Mouse (Mus musculus): ENCODE data around the gene Prmt6. TPM values are rescaled to one million over a fixed set of nuclear protein-coding genes. Genes with fewer than 3 reads are reported as not detected.

The Prmt6 gene
- total and polyA plus RNA-seq, 3 experiments = 15.4 to 26.6 (median 16.1) TPM

DNA sequence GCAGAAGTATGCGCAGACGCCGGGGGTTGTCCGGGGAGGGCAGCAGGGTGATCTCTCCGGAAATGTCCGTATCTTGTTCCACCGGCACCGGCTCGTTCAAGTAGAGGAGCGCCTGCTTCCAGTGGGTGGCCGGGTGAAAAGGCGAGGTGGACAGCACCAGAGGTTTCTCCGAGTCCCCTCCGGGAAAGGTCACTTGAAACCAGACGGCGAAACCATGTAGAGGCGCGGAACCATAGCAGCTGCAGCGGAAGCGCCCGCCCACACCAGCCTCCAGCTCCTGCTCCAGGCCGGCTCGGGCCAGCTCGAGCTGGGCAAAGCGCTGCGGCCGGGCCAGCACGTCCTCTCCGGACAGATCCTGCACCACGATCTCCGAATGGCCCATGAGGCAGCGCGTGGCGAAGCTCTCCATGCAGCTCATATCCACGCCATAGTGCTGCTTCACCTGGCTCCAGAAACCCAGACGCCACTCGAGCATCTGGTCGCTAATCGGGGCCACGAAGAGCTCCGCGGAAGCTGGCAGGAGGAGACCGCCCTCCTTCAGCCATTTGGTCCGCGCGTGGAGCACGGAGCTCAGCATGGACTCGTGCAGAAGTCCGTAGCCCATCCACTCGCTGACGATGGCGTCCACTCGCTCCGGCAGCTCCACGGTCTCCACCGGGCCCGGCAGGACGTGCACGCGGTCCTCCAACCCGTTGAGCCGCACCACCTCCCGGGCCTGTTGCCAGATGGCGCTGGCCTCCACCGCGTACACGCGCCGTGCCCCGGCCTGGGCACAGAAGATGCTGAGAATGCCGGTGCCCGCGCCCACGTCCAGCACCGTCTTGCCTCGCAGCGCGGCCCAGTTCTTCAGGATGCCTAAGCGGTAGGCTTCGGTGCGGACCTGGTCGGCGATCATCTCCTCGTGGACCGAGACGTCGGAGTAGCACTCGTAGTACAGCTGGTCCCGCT is 633 bp downstream of the Prmt6 start:
- H3K9me3 ChIP-seq (replicated peaks) = no peaks in the 10 kb centered on the region
- H3K4me1 ChIP-seq (ENCODE audit: insufficient read depth, low read depth, low read length) = peaks cover 10% of the 10 kb centered on the region
- peak overlapping the region; percentile 100 for H3K4me3 ChIP-seq (ENCODE audit: low read depth, low read length)
- no peaks in the 10 kb centered on the region for H3K27me3 ChIP-seq (ENCODE audit: insufficient read depth, low read length)
- TF ChIP-seq CTCF (IDR thresholded peaks at IDR 0.05; ENCODE audit: low read depth, low read length) = no peak
- no peak for TF ChIP-seq GATA2 (IDR thresholded peaks at IDR 0.05; ENCODE audit: borderline replicate concordance, low read depth, low read length)
- no peak for TF ChIP-seq POLR2AphosphoS5 (IDR thresholded peaks at IDR 0.05; ENCODE audit: insufficient replicate concordance, low read depth, low read length)
- TF ChIP-seq TAL1 (conservative IDR thresholded peaks at IDR 0.05; ENCODE audit: low read depth, low read length) = no peak
- TF ChIP-seq GATA1 (IDR thresholded peaks at IDR 0.05; ENCODE audit: borderline replicate concordance, low read length) = no peak
- DNase-seq (ENCODE audit: low spot score) = peak; percentile 48
- peak; percentile 45 for ATAC-seq (ENCODE audit: extremely low read depth, insufficient number of reproducible peaks, low FRiP score, poor library complexity, severe bottlenecking)
- H3K36me3 ChIP-seq (replicated peaks) = peaks cover 27% of the 10 kb centered on the region

DNA sequence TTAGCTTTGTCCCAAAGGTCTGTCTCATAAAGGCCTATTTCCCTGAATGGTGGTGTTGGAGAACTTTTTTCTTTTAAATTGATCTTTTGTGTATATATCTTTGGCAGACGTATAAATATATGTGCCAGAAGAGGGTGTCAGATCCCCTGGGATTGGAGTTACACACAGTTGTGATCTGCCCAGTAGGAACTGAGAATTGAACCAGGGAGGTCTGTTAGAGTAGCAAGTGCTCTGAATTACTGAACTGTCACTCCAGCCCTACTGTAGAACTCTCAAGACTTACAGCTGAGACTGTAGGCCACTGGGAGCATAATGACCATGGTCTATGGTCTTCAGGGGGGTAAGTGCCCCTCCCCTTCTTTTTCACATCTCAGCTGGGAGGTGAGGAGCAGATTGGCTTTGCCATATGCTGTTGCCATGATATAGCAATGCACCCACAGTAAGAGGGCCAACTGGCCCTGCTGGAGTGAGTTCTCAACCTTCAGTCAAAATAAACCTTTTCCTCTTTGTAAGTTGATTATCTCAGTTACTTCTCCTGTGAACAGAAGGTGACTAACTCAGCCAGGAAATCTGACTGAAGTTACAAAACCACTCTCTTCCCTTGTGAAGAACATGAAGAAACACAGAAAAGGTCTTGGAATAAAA is 13.9 kb downstream of the Prmt6 start:
- TF ChIP-seq CTCF (IDR thresholded peaks at IDR 0.05; ENCODE audit: low read depth, low read length) = no peak
- TF ChIP-seq GATA2 (IDR thresholded peaks at IDR 0.05; ENCODE audit: borderline replicate concordance, low read depth, low read length) = no peak
- TF ChIP-seq POLR2AphosphoS5 (IDR thresholded peaks at IDR 0.05; ENCODE audit: insufficient replicate concordance, low read depth, low read length) = no peak
- TF ChIP-seq TAL1 (conservative IDR thresholded peaks at IDR 0.05; ENCODE audit: low read depth, low read length) = no peak
- TF ChIP-seq GATA1 (IDR thresholded peaks at IDR 0.05; ENCODE audit: borderline replicate concordance, low read length) = no peak
- Histone ChIP-seq H3K36me3 (replicated peaks) (no peaks in the 10 kb centered on the region), H3K27me3 (ENCODE audit: insufficient read depth, low read length) (no peaks in the 10 kb centered on the region), H3K9me3 (replicated peaks) (no peaks in the 10 kb centered on the region), H3K4me1 (ENCODE audit: insufficient read depth, low read depth, low read length) (no peaks in the 10 kb centered on the region), H3K4me3 (ENCODE audit: low read depth, low read length) (no peak overlapping the region)
- DNase-seq (ENCODE audit: low spot score) (no peak), ATAC-seq (ENCODE audit: extremely low read depth, insufficient number of reproducible peaks, low FRiP score, poor library complexity, severe bottlenecking) (no peak)

Other genes starting within 250 kb of the Prmt6 start
- not detected in 2 replicates for gene Ntng1, start 107.0 kb downstream of the Prmt6 start, total RNA-seq (2014; fragmentation: Nextera tagmentation)
- gene Ntng1, start 107.0 kb downstream of the Prmt6 start, total RNA-seq (2017) = 0.17 and 0.33 TPM in 2 replicates
- not detected in 2 replicates for gene Ntng1, start 107.0 kb downstream of the Prmt6 start, polyA plus RNA-seq (2012)